Mouse (Mus musculus) hindbrain, embryonic 10.5 days (tissue): ENCODE results near the gene Ss18l2. TPM values are rescaled to one million over a fixed set of nuclear protein-coding genes. Genes with fewer than 3 reads are reported as not detected.

Experiments
- DNase-seq: peaks from one replicate; pipeline ENCODE4 v3.0.0-alpha.2; 2017; ENCODE audit warnings: low spot score
- H3K27ac ChIP-seq: fragments of 300-500 bp; sonication (generic); 2 replicates; pipeline ENCODE4 v1.5.1; 2016; ENCODE audit warnings: mild to moderate bottlenecking, moderate library complexity
- H3K27me3 ChIP-seq: fragments of 300-500 bp; sonication (generic); 2 replicates; pipeline ENCODE4 v1.6.1; 2016; ENCODE audit warnings: mild to moderate bottlenecking; ENCODE audit not compliant: poor library complexity, insufficient read depth, severe bottlenecking
- H3K36me3 ChIP-seq: fragments of 300-500 bp; sonication (generic); 2 replicates; pipeline ENCODE4 v1.6.1; 2016; ENCODE audit warnings: mild to moderate bottlenecking, moderate library complexity
- H3K4me1 ChIP-seq: fragments of 300-500 bp; sonication (generic); replicated peaks from 2 replicates; pipeline ENCODE4 v1.6.1; 2016; ENCODE audit warnings: mild to moderate bottlenecking
- H3K4me3 ChIP-seq: fragments of 300-500 bp; sonication (generic); 2 replicates; pipeline ENCODE4 v1.5.1; 2016; ENCODE audit warnings: mild to moderate bottlenecking, moderate library complexity
- H3K9me3 ChIP-seq: fragments of 300-500 bp; sonication (generic); 2 replicates; pipeline ENCODE4 v1.6.1; 2016; ENCODE audit warnings: mild to moderate bottlenecking, moderate library complexity
- WGBS: fragments of 180-500 bp; shearing (Covaris S2); methylation state at CpG from one replicate; pipeline ENCODE4 v1.1.7; 2016; 5-methylcytosine and 5-hydroxymethylcytosine counted together
- polyA plus RNA-seq: library from polyadenylated mRNA; unstranded; fragments of >200 nt; fragmentation: Nextera tagmentation; extraction: Ambion mirVana; gene quantifications from 2 replicates; pipeline ENCODE4 v1.2.1, GENCODE M21; 2016

The Ss18l2 gene
- polyA plus RNA-seq, 1 experiment from 2014 or later = 112 TPM

- no peaks in the 10 kb centered on the region for H3K27me3 ChIP-seq
- peak; percentile 59 for DNase-seq
- no peak overlapping the region for H3K4me3 ChIP-seq
- no peaks in the 10 kb centered on the region for H3K9me3 ChIP-seq
- peaks cover 35% of the 10 kb centered on the region for H3K36me3 ChIP-seq
- WGBS = 26% methylated on average over 6 of the region's 6 CpGs
- 0 out of 2 replicates have a peak overlapping the region, but pooled peaks have one; percentile 41 for H3K27ac ChIP-seq
- 0 out of 2 replicates have a peak, but pooled peaks cover 5% of the 10 kb centered on the region for H3K4me1 ChIP-seq
Measured at GRCm38 (mm10) chr9:121679549-121679948, 30.6 kb upstream of the Ss18l2 start.

DNA sequence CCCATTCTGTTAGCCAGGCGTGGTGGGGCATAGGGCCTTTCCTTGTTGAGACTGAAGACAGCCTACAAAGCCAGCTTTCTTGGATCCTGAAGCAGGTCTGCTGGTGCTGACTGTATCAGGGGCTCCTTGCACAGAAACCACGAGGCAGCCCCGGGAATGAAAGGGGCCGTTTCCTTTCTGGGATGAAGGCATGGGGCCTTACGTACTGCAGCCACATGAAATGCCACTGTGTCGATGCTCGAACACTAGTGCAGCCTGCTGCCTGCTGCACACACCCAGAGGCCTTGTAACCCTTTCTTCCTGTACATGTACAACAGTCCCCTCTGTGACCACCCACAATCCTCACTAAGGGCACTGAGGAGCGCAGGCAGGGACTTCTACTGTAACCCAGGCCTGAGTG is 28.9 kb upstream of the Ss18l2 start:
- H3K4me1 ChIP-seq = 0 out of 2 replicates have a peak, but pooled peaks cover 2% of the 10 kb centered on the region
- no peak for DNase-seq
- peaks cover 48% of the 10 kb centered on the region for H3K36me3 ChIP-seq
- H3K9me3 ChIP-seq = no peaks in the 10 kb centered on the region
- H3K27ac ChIP-seq = no peak overlapping the region
- 79% methylated on average over 8 of the region's 8 CpGs for WGBS
- H3K27me3 ChIP-seq = no peaks in the 10 kb centered on the region
- no peak overlapping the region for H3K4me3 ChIP-seq

DNA sequence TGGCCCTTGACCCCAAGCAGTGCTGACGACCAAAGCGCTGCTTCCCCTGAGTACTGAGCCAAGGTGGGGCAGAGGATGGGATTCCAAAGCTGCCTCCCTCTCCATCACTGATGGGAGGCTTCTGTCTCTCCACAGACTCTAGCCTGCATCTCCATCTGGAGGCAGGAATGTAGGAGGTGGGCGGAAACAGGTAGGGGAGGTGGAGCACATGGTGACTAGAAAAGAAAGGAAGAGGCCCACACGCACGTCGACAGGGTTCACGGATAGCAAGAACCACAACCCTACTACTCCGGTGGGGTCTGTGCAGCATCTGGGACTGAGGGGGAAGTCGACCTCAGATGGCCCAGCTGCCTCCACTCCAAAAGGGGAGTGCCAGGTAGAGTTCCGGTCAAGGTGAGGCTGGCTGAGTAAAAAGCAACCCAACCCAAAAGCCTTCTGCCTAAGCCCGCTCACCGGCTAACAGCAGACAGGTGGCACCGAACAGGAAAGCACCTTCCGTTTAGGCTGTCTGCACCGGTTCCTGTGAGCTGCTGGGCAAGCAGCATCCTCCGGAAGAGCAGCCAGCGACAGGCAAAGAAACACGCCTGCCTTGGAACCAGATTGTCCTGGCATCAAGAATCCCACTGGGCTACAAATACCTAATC is 28.0 kb upstream of the Ss18l2 start:
- no peaks in the 10 kb centered on the region for H3K4me1 ChIP-seq
- no peaks in the 10 kb centered on the region for H3K27me3 ChIP-seq
- H3K4me3 ChIP-seq = no peak overlapping the region
- 78% methylated on average over 18 of the region's 18 CpGs for WGBS
- no peak overlapping the region for H3K27ac ChIP-seq
- H3K36me3 ChIP-seq = peaks cover 56% of the 10 kb centered on the region
- no peak for DNase-seq
- H3K9me3 ChIP-seq = no peaks in the 10 kb centered on the region

- no peak overlapping the region for H3K27ac ChIP-seq
- no peaks in the 10 kb centered on the region for H3K27me3 ChIP-seq
- peaks cover 2% of the 10 kb centered on the region for H3K4me1 ChIP-seq
- WGBS = 81% methylated on average over 7 of the region's 7 CpGs
- peaks cover 80% of the 10 kb centered on the region for H3K36me3 ChIP-seq
- no peak overlapping the region for H3K4me3 ChIP-seq
- DNase-seq = no peak
- no peaks in the 10 kb centered on the region for H3K9me3 ChIP-seq
Measured at GRCm38 (mm10) chr9:121684702-121685101, 25.4 kb upstream of the Ss18l2 start.

- Histone ChIP-seq H3K4me1 (peaks cover 14% of the 10 kb centered on the region), H3K27me3 (no peaks in the 10 kb centered on the region), H3K9me3 (no peaks in the 10 kb centered on the region), H3K27ac (peak overlapping the region; percentile 70), H3K36me3 (peaks cover 90% of the 10 kb centered on the region), H3K4me3 (no peak overlapping the region)
- 64% methylated on average over 15 of the region's 15 CpGs for WGBS
- DNase-seq = peak; percentile 24
Measured at GRCm38 (mm10) chr9:121690200-121690651, 19.9 kb upstream of the Ss18l2 start.

GRCm38 (mm10) chr9:121690734-121691133 is 19.4 kb upstream of the Ss18l2 start:
- Histone ChIP-seq H3K27ac (peak overlapping the region; percentile 53; the same call in 1 of the 2 replicates), H3K4me1 (peaks cover 14% of the 10 kb centered on the region), H3K9me3 (no peaks in the 10 kb centered on the region), H3K4me3 (no peak overlapping the region), H3K27me3 (no peaks in the 10 kb centered on the region), H3K36me3 (peaks cover 90% of the 10 kb centered on the region)
- WGBS = 90% methylated on average over 7 of the region's 7 CpGs
- no peak for DNase-seq

GRCm38 (mm10) chr9:121694736-121695135 is 15.4 kb upstream of the Ss18l2 start:
- no peak overlapping the region for H3K27ac ChIP-seq
- WGBS = 76% methylated on average over 12 of the region's 12 CpGs
- peaks cover 91% of the 10 kb centered on the region for H3K36me3 ChIP-seq
- peaks cover 9% of the 10 kb centered on the region; the same call in 1 of the 2 replicates for H3K9me3 ChIP-seq
- H3K4me3 ChIP-seq = no peak overlapping the region
- H3K27me3 ChIP-seq = no peaks in the 10 kb centered on the region
- no peak for DNase-seq
- peaks cover 12% of the 10 kb centered on the region for H3K4me1 ChIP-seq

DNA sequence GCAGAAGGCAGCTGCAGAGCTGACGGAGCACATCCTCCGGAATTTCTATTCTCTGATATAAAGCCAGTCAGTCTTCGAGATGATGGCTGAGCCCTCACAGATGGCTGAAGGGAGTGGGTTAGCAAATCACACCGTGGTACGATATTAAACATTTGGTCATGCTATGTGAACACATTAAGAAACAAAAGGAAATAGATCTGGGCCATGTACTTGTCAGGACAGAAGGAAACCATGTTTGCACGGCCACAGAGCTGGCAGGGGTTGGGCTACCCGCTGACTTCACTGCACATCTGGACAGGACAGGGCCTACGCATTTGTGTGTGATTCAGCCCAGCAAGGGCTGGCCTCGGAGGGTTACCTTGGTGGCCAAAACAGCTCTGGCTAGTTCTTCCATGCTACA is 13.5 kb upstream of the Ss18l2 start:
- Histone ChIP-seq H3K4me3 (no peak overlapping the region), H3K27ac (no peak overlapping the region), H3K36me3 (peaks cover 80% of the 10 kb centered on the region), H3K9me3 (peaks cover 9% of the 10 kb centered on the region; the same call in 1 of the 2 replicates), H3K4me1 (no peaks in the 10 kb centered on the region), H3K27me3 (no peaks in the 10 kb centered on the region)
- no peak for DNase-seq
- whole genome bisulfite sequencing = 94% methylated on average over 9 of the region's 9 CpGs

DNA sequence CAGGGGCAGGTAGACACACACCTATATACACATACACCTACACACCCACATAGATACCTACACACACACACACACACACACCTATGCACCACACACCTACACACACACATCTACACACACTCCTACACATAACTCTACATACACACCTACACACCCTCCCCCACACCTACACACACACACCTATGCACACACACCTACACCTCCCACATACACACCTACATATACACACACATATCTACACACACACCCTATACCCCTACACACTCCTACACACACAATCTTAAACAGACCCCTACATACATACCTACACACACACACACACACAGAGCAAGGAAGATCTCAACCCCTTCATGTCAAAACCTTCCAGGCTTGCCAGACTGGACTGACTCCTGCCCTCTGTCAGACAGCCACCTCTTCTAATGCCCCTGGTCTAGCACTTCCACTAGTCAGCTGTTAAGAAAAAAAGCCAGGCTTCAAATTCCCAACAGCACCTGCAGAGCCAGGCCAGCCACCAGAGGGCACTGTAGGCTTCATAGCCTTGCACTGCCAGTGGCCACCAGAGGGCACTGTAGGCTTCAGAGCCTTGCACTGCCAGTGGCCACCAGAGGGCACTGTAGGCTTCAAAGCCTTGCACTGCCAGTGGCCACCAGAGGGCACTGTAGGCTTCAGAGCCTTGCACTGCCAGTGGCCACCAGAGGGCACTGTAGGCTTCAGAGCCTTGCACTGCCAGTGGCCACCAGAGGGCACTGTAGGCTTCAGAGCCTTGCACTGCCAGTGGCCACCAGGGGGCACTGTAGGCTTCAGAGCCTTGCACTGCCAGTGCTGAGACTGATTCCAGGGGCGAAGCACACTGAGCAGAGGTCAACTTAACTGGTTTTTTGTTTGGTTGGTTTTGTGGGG is 12.7 kb upstream of the Ss18l2 start:
- no peaks in the 10 kb centered on the region for H3K4me1 ChIP-seq
- peaks cover 9% of the 10 kb centered on the region; the same call in 1 of the 2 replicates for H3K9me3 ChIP-seq
- no peak overlapping the region for H3K27ac ChIP-seq
- DNase-seq = no peak
- 93% methylated on average over 1 of the region's 1 CpGs for WGBS
- no peaks in the 10 kb centered on the region for H3K27me3 ChIP-seq
- no peak overlapping the region for H3K4me3 ChIP-seq
- peaks cover 73% of the 10 kb centered on the region for H3K36me3 ChIP-seq

DNA sequence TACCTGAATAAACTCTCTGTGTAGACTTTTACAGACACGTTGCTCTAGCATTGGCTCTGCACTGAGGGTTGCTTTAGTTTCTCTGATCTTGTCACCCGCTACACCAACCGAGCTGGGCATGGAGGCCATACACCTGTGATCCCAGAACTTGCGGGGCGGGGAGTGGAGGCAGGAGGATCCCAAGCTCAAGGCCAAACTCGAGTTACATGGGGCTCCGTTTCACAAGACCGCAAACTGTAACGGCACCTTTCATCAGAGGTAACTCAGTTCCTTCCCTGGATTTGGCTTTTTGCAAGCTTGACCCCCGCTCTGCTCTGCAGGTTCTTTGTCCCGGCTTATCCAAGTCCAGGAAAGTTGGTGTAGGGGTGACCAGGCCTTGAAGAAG is 5.9 kb upstream of the Ss18l2 start:
- Histone ChIP-seq H3K4me1 (peaks cover 29% of the 10 kb centered on the region), H3K9me3 (no peaks in the 10 kb centered on the region), H3K27me3 (peaks cover 8% of the 10 kb centered on the region; the same call in 1 of the 2 replicates), H3K27ac (peak overlapping the region; percentile 96), H3K36me3 (peaks cover 11% of the 10 kb centered on the region), H3K4me3 (peak overlapping the region; percentile 70)
- WGBS = 37% methylated on average over 11 of the region's 11 CpGs
- no peak for DNase-seq

- Histone ChIP-seq H3K4me3 (peak within 1 kb of the TSS; percentile 70), H3K4me1 (peaks cover 33% of the 10 kb centered on the region), H3K9me3 (no peaks in the 10 kb centered on the region), H3K27me3 (peaks cover 8% of the 10 kb centered on the region; the same call in 1 of the 2 replicates), H3K36me3 (peaks cover 4% of the 10 kb centered on the region), H3K27ac (peak within 1 kb of the TSS; percentile 96)
- 2% methylated on average over 69 of the region's 69 CpGs for WGBS
- DNase-seq = peak; percentile 94
Measured at GRCm38 (mm10) chr9:121704646-121705625, 5.2 kb upstream of the Ss18l2 start, which contains the start of gene Sec22c. Sec22c (minus strand) TSS chr9:121705490.
